Comparison of ENCODE assay signal across 17 mouse cellular contexts in genomic region chr11:103113771-103114170, GRCm38 (mm10). TPM values are rescaled to one million over a fixed set of nuclear protein-coding genes. Genes with fewer than 3 reads are reported as not detected.
DNase-seq lines count a peak whose midpoint lies in the region; ATAC-seq and TF ChIP-seq lines count a peak whose summit lies in the region.
"Had no signal": no experiment of that assay in that cellular context is flagged by ENCODE, and none has a peak within 500 bp of the region (broad histone marks: within the 10 kb centered on the region; RNA-seq: fewer than 3 reads in every experiment).

No protein-coding gene starts in this region.

- ATAC-seq in liver, embryonic 15.5 days (ENCODE audit: insufficient read depth) = no peak
- ATAC-seq in intestine, postnatal 0 days = no peak
- ATAC-seq: forebrain, embryonic 15.5 days; intestine, embryonic 16.5 days had no signal

- intact Hi-C loops in left cerebral cortex, postnatal 10 days (cut with DNase I) = no loop called here

- H3K9ac ChIP-seq in liver, embryonic 15.5 days = no peak overlapping the region
- H3K9ac ChIP-seq in intestine, postnatal 0 days (ENCODE audit: low read depth, low read length) = no peak overlapping the region
- H3K9ac ChIP-seq: hindbrain, embryonic 15.5 days; limb, embryonic 12.5 days; lung, embryonic 14.5 days had no signal

- TF ChIP-seq CTCF in E14TG2a.4 (conservative IDR thresholded peaks at IDR 0.05; ENCODE audit: low read length) = no peak
- TF ChIP-seq CTCF in intestine, postnatal 0 days (IDR thresholded peaks at IDR 0.05; ENCODE audit: low read depth) = no peak

- peaks cover 45% of the 10 kb centered on the region for H3K4me1 ChIP-seq in heart, embryonic 10.5 days
- peaks cover 68% of the 10 kb centered on the region for H3K4me1 ChIP-seq in E14TG2a.4 (replicated peaks; ENCODE audit: low read depth, low read length)
- H3K4me1 ChIP-seq in liver, embryonic 15.5 days (replicated peaks) = peaks cover 66% of the 10 kb centered on the region
- H3K4me1 ChIP-seq in intestine, postnatal 0 days (replicated peaks; ENCODE audit: control insufficient read depth, insufficient read depth, low read length) = peaks cover 7% of the 10 kb centered on the region; the same call in 1 of the 2 replicates

- no peaks in the 10 kb centered on the region for H3K9me3 ChIP-seq in heart, embryonic 10.5 days
- H3K9me3 ChIP-seq in E14TG2a.4 (ENCODE audit: low read length) = no peaks in the 10 kb centered on the region
- H3K9me3 ChIP-seq in liver, embryonic 15.5 days (replicated peaks) = no peaks in the 10 kb centered on the region
- H3K9me3 ChIP-seq in intestine, postnatal 0 days (ENCODE audit: control insufficient read depth) = no peaks in the 10 kb centered on the region
- H3K9me3 ChIP-seq: forebrain, embryonic 15.5 days; hindbrain, embryonic 15.5 days; limb, embryonic 12.5 days had no signal

- H3K4me3 ChIP-seq in heart, embryonic 10.5 days = no peak overlapping the region
- H3K4me3 ChIP-seq in E14TG2a.4 (replicated peaks; ENCODE audit: low read length) = peak overlapping the region; percentile 89
- no peak overlapping the region for H3K4me3 ChIP-seq in liver, embryonic 15.5 days (replicated peaks)
- H3K4me3 ChIP-seq in intestine, postnatal 0 days (ENCODE audit: low read depth, low read length) = no peak overlapping the region

- no peaks in the 10 kb centered on the region for H3K36me3 ChIP-seq in heart, embryonic 10.5 days
- H3K36me3 ChIP-seq in E14TG2a.4 (ENCODE audit: insufficient read depth, low read length) = peaks cover 42% of the 10 kb centered on the region
- peaks cover 16% of the 10 kb centered on the region for H3K36me3 ChIP-seq in liver, embryonic 15.5 days (replicated peaks)
- no peaks in the 10 kb centered on the region for H3K36me3 ChIP-seq in intestine, postnatal 0 days (ENCODE audit: control insufficient read depth, insufficient read depth)
- H3K36me3 ChIP-seq: forebrain, embryonic 15.5 days; hindbrain, embryonic 15.5 days; limb, embryonic 12.5 days had no signal

- peaks cover 7% of the 10 kb centered on the region; the same call in 1 of the 2 replicates for H3K27me3 ChIP-seq in heart, embryonic 10.5 days (ENCODE audit: insufficient read depth, poor library complexity, severe bottlenecking)
- H3K27me3 ChIP-seq in E14TG2a.4 (ENCODE audit: insufficient read depth, low read length) = no peaks in the 10 kb centered on the region
- peaks cover 21% of the 10 kb centered on the region for H3K27me3 ChIP-seq in liver, embryonic 15.5 days
- H3K27me3 ChIP-seq in intestine, postnatal 0 days (replicated peaks; ENCODE audit: control insufficient read depth, insufficient read depth, low read length) = no peaks in the 10 kb centered on the region

- H3K27ac ChIP-seq in heart, embryonic 10.5 days = no peak overlapping the region
- H3K27ac ChIP-seq in liver, embryonic 15.5 days (replicated peaks) = peak overlapping the region; percentile 34; the same call in 1 of the 2 replicates
- H3K27ac ChIP-seq in intestine, postnatal 0 days (ENCODE audit: low read depth, low read length) = no peak overlapping the region
- H3K27ac ChIP-seq: hindbrain, embryonic 15.5 days; limb, embryonic 12.5 days had no signal

- 0 out of 2 replicates have a peak overlapping the region, but pooled peaks have one; percentile 13 for H3K4me2 ChIP-seq in liver, embryonic 15.5 days
- no peak overlapping the region for H3K4me2 ChIP-seq in intestine, postnatal 0 days (replicated peaks; ENCODE audit: low read depth)

- 79% methylated on average over 4 of the region's 4 CpGs for WGBS in heart, embryonic 10.5 days
- WGBS in liver, embryonic 15.5 days (ENCODE audit: insufficient replicate concordance) = 68% methylated on average over 4 of the region's 4 CpGs
- WGBS in intestine, postnatal 0 days = 65% methylated on average over 4 of the region's 4 CpGs

- peak; percentile 87 for DNase-seq in heart, adult 11 months
- DNase-seq in heart, embryonic 10.5 days (ENCODE audit: low spot score) = no peak
- peak; percentile 19 for DNase-seq in 3T3-L1 (ENCODE audit: low read depth, low spot score)
- DNase-seq in left cerebral cortex, postnatal 10 days (ENCODE audit: extremely low spot score in 1 of 2, low spot score in 2 of 2) = no peak
- DNase-seq: cerebellum, postnatal 10 days; kidney, postnatal 10 days; layer of hippocampus, adult 9-11 months; lung, embryonic 14.5 days had no signal

RNA-seq across cellular contexts. Expression of gene Hexim1, which starts 2.3 kb away (rescaled TPM):
- polyA plus RNA-seq in heart, embryonic 10.5 days (2016; fragmentation: Nextera tagmentation; extraction: Ambion mirVana) = 1.8 and 2.8 TPM in 2 replicates
- 1.8 and 1.9 TPM in 2 replicates for polyA plus RNA-seq in liver, embryonic 15.5 days (2015; fragmentation: Nextera tagmentation; extraction: Ambion mirVana)
- 4.6 and 6.0 TPM in 2 replicates for polyA plus RNA-seq in intestine, postnatal 0 days (2015; fragmentation: Nextera tagmentation; extraction: Ambion mirVana)
- 10 to 100 TPM; 31.8 to 33.9 TPM for total RNA-seq in left cerebral cortex, postnatal 10 days (2021)

RNA-seq across cellular contexts. Expression of gene Acbd4, which starts 12.3 kb away (rescaled TPM):
- polyA plus RNA-seq in heart, embryonic 10.5 days (2016; fragmentation: Nextera tagmentation; extraction: Ambion mirVana) = 9.8 and 10.2 TPM in 2 replicates
- polyA plus RNA-seq in liver, embryonic 15.5 days (2015; fragmentation: Nextera tagmentation; extraction: Ambion mirVana) = 60.6 and 60.9 TPM in 2 replicates
- polyA plus RNA-seq in intestine, postnatal 0 days (2015; fragmentation: Nextera tagmentation; extraction: Ambion mirVana) = 74.7 and 75.9 TPM in 2 replicates
- total RNA-seq in left cerebral cortex, postnatal 10 days (2021) = 10 to 100 TPM; 70.0 to 80.0 TPM

RNA-seq across cellular contexts. Expression of gene Plcd3, which starts 12.3 kb away (rescaled TPM):
- polyA plus RNA-seq in heart, embryonic 10.5 days (2016; fragmentation: Nextera tagmentation; extraction: Ambion mirVana) = 3.6 and 4.8 TPM in 2 replicates
- 0.31 and 0.45 TPM in 2 replicates for polyA plus RNA-seq in liver, embryonic 15.5 days (2015; fragmentation: Nextera tagmentation; extraction: Ambion mirVana)
- 1.0 and 1.5 TPM in 2 replicates for polyA plus RNA-seq in intestine, postnatal 0 days (2015; fragmentation: Nextera tagmentation; extraction: Ambion mirVana)
- total RNA-seq in left cerebral cortex, postnatal 10 days (2021) = 10 to 100 TPM; 15.1 to 16.4 TPM
- total RNA-seq: monocyte, adult 5-6 weeks had no signal
- polyA plus RNA-seq: macrophage had no signal

RNA-seq across cellular contexts. Expression of gene Hexim2, which starts 18.5 kb away (rescaled TPM):
- polyA plus RNA-seq in heart, embryonic 10.5 days (2016; fragmentation: Nextera tagmentation; extraction: Ambion mirVana) = 6.5 and 7.9 TPM in 2 replicates
- polyA plus RNA-seq in liver, embryonic 15.5 days (2015; fragmentation: Nextera tagmentation; extraction: Ambion mirVana) = 4.2 and 4.7 TPM in 2 replicates
- polyA plus RNA-seq in intestine, postnatal 0 days (2015; fragmentation: Nextera tagmentation; extraction: Ambion mirVana) = 3.5 and 5.3 TPM in 2 replicates
- 10 to 100 TPM; 20.1 to 20.7 TPM for total RNA-seq in left cerebral cortex, postnatal 10 days (2021)
- total RNA-seq: monocyte, adult 5-6 weeks had no signal

RNA-seq across cellular contexts. Expression of gene Fmnl1, which starts 57.1 kb away (rescaled TPM):
- 0.92 and 1.2 TPM in 2 replicates for polyA plus RNA-seq in heart, embryonic 10.5 days (2016; fragmentation: Nextera tagmentation; extraction: Ambion mirVana)
- polyA plus RNA-seq in liver, embryonic 15.5 days (2015; fragmentation: Nextera tagmentation; extraction: Ambion mirVana) = 5.7 and 6.2 TPM in 2 replicates
- polyA plus RNA-seq in intestine, postnatal 0 days (2015; fragmentation: Nextera tagmentation; extraction: Ambion mirVana) = 0.80 and 1.0 TPM in 2 replicates
- 10 to 100 TPM; 79.5 to 80.7 TPM for total RNA-seq in left cerebral cortex, postnatal 10 days (2021)

Comparison
In these comparisons a context has a peak if more than half of its experiments do, and no peak if none do; other contexts are left out.
1. DNase-seq: peak in heart, adult 11 months (single experiment) and 3T3-L1 (single experiment); none in heart, embryonic 10.5 days (single experiment) and left cerebral cortex, postnatal 10 days (0 of 2).